Mouse (Mus musculus) thymus, postnatal 36 days (tissue): ENCODE measurements around the gene Ppfia1.

ENCODE experiments used
- DNase-seq, 2 experiments: peaks; one replicate each; pipeline ENCODE4 v3.0.0; 2022; ENCODE audit warnings: mixed read lengths in 2 of 2

The Ppfia1 gene

GRCm38 (mm10) chr7:144489067-144489774 is 64.3 kb downstream of the Ppfia1 start:
- DNase-seq = no peak

- DNase-seq = no peak
These were observed 73.2 kb downstream of the Ppfia1 start for GRCm38 (mm10) chr7:144480314-144480713.

- no peak for DNase-seq
These were observed 74.0 kb downstream of the Ppfia1 start for GRCm38 (mm10) chr7:144479569-144479968.

- DNase-seq = no peak
These were observed 77.8 kb downstream of the Ppfia1 start for GRCm38 (mm10) chr7:144475741-144476140.

- DNase-seq = no peak
These were observed 80.0 kb downstream of the Ppfia1 start for GRCm38 (mm10) chr7:144473486-144473885.

- DNase-seq = no peak
These were observed 82.4 kb downstream of the Ppfia1 start for GRCm38 (mm10) chr7:144471103-144471502.

GRCm38 (mm10) chr7:144470545-144471059 is 82.9 kb downstream of the Ppfia1 start, which contains the start of gene Cttn:
TSS of gene Cttn (minus strand) at chr7:144471009.
- peak; percentile 22 to 35 for DNase-seq

GRCm38 (mm10) chr7:144469908-144470544 is 83.5 kb downstream of the Ppfia1 start:
- no peak for DNase-seq

GRCm38 (mm10) chr7:144469181-144469641 is 84.3 kb downstream of the Ppfia1 start:
- no peak for DNase-seq

- DNase-seq = no peak
These were observed 84.8 kb downstream of the Ppfia1 start for GRCm38 (mm10) chr7:144468741-144469140.

- no peak for DNase-seq
These were observed 91.0 kb downstream of the Ppfia1 start for GRCm38 (mm10) chr7:144462577-144462976.

GRCm38 (mm10) chr7:144461246-144461902 is 92.2 kb downstream of the Ppfia1 start:
- DNase-seq = no peak

GRCm38 (mm10) chr7:144458881-144459280 is 94.6 kb downstream of the Ppfia1 start:
- no peak for DNase-seq

- no peak for DNase-seq
These were observed 102.9 kb downstream of the Ppfia1 start for GRCm38 (mm10) chr7:144450661-144451060.

- DNase-seq = no peak
These were observed 103.6 kb downstream of the Ppfia1 start for GRCm38 (mm10) chr7:144449637-144450570.

- DNase-seq = no peak
These were observed 105.3 kb downstream of the Ppfia1 start for GRCm38 (mm10) chr7:144448186-144448585.

- DNase-seq = peak; percentile 48 to 55
These were observed 106.4 kb downstream of the Ppfia1 start for GRCm38 (mm10) chr7:144447146-144447545.

- DNase-seq = peak; percentile 58 to 63
These were observed 108.7 kb downstream of the Ppfia1 start for GRCm38 (mm10) chr7:144444788-144445187.

GRCm38 (mm10) chr7:144441976-144442375 is 111.6 kb downstream of the Ppfia1 start:
- DNase-seq = no peak

GRCm38 (mm10) chr7:144441466-144441865 is 112.1 kb downstream of the Ppfia1 start:
- no peak for DNase-seq

- DNase-seq = no peak
These were observed 114.7 kb downstream of the Ppfia1 start for GRCm38 (mm10) chr7:144438811-144439210.

GRCm38 (mm10) chr7:144432920-144433319 is 120.6 kb downstream of the Ppfia1 start:
- no peak for DNase-seq
